Mouse (Mus musculus) adrenal gland, adult 8-10 months (tissue): ENCODE measurements at regions not wholly inside any gene's neighbourhood (a gene's known extent, or its start where the extent isn't known, plus 50 kb on each side); places are given as distances from the start of the nearest gene placed in this dataset.

Experiments used
- DNase-seq: peaks from one replicate; pipeline ENCODE4 v3.0.0; 2022

DNA sequence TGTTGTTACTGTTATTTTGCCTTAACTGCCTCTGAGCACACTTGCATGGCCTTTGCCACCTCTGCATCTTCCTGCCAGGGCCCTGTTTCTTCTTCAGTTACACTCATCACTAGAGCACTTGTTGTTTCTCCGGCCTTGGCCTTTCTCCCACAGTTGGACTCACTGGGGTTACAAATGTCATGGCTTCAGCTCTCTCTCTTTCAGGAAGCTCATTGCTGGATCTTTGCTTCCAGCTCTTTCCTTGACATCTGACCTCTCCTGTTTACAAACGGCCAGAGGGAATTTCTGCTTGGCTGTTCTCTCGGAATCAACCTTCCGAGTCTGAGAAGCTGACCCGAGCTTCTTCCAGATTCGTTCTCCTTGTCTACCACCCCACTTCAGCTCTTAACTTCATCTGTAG is 146.6 kb upstream of the Adamts3 start:
- peak; percentile 54 for DNase-seq

DNA sequence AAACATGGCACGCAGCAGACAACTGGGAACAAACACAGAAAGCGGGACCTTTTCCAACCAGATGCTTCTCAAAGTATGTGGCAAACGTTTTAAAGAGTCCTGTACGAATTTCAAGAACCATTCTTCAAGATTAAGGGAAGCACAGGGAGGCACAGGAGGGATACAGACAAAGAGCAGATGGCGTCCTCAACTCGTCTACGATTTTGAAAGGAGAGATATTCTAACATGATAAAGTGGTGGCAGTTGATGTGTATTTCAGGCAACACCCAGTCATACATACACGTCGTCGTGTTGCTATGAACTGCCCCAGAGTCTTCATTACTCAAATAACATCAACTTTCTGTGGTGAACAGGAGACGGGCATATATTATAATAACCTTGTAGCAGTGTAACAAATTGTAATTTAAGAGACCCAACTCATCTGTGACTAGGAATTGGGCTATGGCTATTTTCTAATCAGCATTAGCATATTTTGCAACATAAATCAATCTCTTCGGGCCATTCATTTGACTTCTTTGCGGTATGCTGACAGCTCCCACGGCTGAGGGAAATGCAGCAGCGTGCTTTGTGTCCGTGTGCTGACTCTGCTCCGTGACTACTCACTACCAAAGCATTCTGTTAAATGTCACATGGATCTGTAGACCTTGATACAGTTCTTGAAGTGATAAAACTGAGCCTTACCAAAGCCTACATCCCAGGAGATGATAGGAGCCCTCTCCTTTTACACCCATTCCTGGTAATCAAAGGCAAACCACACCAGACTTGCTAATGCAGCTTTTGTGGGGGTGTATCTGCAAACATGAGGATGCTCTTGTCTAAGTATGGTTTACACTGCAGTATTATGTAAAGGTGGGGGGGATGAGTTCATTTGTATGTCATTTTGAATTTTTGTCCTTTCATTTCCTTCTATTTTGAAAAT is 144.0 kb upstream of the Adamts3 start:
- DNase-seq = peak; percentile 12

DNA sequence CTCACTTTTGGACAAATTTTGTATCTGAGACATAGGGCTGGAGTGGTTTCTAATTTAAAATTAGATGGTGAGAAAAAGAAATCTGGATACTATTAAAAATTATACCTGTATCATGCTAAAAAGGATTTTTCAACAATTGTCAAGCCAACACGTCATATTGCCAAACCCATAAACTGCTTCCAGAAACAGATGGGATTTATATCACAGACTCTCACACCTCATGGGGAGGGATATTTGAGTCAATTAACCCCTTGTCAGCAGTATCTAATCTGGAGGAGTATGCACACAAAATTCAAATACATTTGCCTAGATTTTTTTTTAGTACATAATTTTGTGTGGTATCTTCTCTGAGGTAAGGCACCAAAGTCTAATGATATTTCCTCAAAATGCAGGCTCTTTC is 138.3 kb upstream of the Adamts3 start:
- no peak for DNase-seq

DNA sequence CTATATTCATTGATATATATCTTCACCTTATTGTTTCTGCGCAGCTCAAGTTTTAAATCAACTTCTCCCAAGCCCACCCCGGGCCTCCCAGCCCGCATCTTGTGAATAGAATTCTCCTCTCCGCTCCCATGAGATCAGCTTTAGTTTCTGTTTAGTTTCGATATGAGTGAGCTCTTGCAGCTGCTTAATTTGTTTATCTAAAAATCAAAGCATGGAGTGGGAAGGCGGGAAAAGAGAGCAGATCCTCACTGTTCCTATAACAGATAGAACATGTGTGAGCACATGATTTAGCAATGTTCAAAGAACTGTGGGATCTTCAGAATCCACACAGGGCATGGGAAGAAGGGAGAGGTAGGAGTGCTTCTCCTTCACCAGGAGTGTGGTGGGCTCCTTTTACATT is 117.6 kb upstream of the Adamts3 start:
- no peak for DNase-seq

- DNase-seq = no peak
Observed at GRCm38 (mm10) chr5:89991568-89991967, 108.4 kb upstream of the Adamts3 start.

- DNase-seq = no peak
Observed at GRCm38 (mm10) chr5:89981627-89982026, 98.5 kb upstream of the Adamts3 start.

DNA sequence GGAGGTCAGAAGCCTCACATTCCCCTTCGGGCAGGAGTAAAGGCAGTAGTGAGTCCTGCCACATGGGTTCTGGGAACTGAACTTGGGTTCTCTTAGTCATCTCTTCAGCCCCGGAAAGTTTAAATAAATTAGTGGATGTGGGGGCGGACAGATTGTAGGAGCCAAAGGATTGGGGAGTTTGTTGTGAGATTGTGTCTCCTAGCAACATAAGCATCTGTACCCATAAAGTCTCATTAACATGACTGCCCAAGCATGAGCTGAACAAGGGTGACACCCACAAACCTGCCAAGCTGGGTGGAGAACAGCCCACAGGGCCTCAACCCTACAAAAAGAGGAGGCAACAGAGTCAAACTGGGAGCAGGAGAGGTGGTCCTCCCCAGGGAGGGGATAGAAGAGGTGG is 97.1 kb upstream of the Adamts3 start:
- no peak for DNase-seq

- DNase-seq = no peak
Observed at GRCm38 (mm10) chr5:89952611-89953010, 69.5 kb upstream of the Adamts3 start.

GRCm38 (mm10) chr5:89945660-89945925 is 62.5 kb upstream of the Adamts3 start:
- no peak for DNase-seq

DNA sequence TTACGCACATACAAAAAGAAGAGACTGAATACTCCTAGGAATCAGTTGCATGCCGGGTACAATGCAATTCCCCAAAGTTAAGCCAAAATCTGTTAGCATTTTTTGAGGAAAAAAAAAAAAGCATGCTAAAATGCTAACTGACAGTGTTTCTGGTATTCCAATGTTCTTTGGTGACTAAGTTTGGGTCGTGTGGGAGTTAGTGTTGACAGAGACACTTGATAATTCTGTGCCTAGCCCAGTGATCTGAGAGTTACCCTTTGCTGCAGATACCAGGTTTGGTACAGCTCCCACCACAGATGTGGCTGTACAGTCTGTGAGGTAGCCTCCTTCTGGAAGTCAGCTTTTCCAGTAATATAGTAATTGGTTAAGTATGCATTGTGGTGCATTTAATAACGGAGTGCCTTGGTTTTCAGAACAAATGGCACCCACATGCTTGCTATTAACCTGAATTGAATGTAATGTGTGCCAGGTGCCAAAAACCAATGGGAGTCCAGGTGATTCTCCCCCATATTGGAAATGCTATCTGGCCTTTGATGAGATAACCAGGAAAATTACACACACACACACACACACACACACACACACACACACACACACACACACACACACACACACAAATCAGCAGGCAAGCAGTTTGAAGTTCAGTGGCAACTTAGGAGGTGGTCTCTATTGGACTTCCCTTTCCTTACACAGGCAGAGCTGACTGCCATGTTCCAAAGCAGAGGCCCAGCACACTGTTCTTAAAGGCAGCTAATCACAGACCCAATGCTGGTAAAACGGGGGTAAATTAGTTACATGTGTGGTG is 61.9 kb upstream of the Adamts3 start:
- no peak for DNase-seq

DNA sequence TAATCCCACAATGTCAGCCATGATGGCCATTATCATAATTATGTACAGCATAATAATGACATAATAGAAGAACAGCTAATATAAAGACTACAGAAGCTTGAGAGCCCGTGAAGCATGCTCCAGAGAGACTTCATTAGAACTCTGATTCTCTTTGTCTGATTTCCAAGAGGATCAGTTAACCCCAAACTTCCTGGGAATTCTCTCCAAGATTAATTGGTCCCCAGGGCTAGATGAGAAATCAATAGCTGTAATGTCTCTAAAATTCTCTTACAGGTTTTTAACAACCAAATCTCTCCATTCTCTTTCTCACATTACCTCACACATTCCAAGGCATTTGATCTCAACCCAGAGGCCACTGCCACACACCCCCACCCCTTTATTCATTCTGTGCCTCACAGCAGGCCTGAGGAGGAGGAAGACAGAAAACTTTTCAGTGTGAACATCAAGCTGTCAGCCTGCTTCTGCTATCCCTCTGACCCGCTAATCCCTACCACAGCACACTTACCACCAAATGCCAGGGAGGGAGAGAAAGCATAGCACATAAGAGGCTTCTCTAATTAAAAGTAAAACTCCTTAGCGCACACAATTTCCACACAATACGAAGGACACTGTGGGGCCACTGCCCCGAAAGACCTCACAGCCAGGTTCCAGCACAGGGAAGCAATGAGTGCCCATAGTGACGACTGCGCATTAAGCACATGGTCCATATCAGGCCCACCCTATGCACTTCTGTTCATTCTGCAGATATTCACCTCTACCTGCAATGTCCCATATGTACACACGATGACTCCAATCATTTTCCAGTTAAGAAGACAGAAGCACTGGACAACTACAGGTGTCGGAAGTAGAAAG is 60.4 kb upstream of the Adamts3 start:
- no peak for DNase-seq

DNA sequence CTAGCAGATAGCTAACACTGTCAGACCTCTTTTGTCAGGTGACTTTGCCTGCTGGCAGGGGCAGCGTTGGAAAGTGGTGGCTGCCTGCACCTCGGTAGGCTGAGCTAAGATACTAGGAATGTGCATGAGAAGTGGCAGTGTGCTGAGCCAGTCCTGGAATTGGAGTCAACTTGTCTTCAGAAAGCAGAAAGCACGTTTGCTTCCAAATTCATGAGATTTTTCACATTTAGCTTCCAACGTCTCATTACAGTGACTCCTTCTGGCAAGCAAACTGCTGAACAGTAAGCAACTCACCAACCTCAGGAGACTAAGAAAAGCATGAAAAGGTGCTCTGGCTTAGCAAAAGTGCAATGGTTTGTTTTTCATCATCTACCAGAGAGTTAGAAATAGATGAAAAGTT is 59.1 kb upstream of the Adamts3 start:
- no peak for DNase-seq

DNA sequence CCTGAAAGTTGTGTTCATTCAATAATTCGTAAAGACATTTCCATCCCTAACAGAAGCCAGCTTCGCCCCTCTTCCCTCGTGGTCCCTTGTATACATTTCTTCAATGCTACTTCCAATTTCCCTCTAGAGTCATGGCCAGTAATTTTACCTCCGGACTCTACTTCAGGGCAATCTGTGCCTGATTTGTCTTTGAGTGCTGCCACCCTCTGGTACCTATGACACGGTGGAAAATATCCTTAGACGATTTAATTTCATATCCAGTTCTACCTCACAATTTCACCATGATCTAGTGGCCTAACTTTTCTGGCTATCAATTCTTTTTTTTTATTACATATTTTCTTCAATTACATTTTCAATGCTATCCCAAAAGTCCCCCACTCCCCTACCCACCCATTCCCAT is 49.9 kb upstream of the Adamts3 start:
- DNase-seq = no peak
